Mouse (Mus musculus) heart, postnatal 10 days (tissue): ENCODE measurements at regions not wholly inside any gene's neighbourhood (a gene's known extent, or its start where the extent isn't known, plus 50 kb on each side); places are given as distances from the start of the nearest gene placed in this dataset.
"Not testable (repeated sequence)": the region's sequence is repeated elsewhere in the genome, so short reads cannot be mapped to it uniquely, and the experiment has no call there.

Source experiments
- DNase-seq, 2 experiments: peaks; one replicate each; pipeline ENCODE4 v3.0.0; 2021
- intact Hi-C: fragments of 180-260 bp; cut with DNase I; formaldehyde crosslinking; loops from one replicate; pipeline ENCODE4 v1.15.1; 2025

- intact Hi-C loops, DNase-seq: not testable (repeated sequence)
These were observed 185.8 kb upstream of the Zfp386 start for GRCm38 (mm10) chr12:115861759-115862158.

DNA sequence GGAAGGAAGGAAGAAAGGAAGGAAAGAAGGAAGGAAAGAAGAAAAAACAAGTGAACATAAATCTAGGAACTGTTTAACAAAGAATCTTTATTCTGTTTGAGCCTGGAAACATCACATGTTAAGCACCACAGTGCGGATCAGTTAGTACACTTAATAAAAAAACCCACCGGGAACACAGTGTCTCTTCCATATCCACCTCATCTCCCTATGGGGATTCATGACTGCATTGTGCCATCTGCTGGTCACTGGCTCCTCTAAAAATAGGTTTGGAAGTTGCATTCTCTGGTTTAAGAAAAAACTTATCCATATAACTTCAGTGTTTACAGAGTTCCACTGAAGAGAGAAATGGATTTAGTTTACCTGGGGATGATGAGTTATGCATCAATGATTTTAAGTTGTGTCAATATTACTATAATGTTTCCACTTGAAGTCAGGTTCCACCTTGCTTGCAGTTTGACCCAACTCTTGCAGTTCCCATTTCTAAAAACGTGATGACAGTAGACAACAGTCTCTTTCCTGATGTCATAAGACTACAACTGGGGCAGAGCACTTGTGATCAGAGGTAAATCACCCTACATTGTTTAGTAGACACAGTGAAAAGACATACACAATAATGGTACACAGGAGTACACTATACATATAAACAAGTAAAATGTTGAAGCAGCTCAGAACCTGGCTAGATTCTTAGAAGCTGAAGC, 182.3 kb upstream of the Zfp386 start:
- DNase-seq, intact Hi-C loops: not testable (repeated sequence)

DNA sequence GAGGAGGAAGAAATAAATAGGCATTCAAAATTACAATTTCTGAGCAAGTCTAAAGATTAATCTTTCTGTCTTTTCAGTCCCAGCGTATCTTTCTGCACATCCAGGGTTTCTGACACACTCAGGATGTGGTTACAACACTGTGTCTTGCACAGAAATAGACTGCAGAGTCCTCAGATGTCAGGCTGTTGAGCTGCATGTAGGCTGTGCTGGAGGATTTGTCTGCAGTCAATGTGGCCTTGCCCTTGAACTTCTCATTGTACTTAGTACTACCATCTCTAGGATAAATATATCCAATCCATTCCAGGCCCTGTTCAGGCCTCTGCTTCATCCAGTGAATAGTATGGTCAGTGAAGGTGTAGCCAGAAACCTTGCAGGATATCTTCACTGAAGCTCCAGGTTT, 178.9 kb upstream of the Zfp386 start:
- intact Hi-C loops, DNase-seq: not testable (repeated sequence)

DNA sequence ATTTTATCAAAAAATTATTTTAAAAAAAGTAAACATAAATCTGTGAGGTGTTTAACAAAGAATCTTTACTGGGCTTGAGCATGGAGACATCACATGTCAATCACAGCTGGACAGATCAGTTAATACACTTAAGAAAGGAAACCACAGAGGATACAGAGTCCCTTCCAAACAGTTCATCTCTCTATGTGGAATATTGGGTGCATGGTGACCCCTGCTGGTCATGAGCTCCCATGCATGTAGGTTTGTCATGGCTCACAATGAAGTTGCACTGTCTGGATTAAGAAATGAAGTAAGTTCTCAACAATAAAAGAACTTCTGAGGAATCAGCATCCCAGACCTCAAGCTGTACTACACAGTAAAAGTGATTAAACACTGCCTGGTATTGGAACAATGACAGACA, 175.1 kb upstream of the Zfp386 start:
- intact Hi-C loops, DNase-seq: not testable (repeated sequence)

DNA sequence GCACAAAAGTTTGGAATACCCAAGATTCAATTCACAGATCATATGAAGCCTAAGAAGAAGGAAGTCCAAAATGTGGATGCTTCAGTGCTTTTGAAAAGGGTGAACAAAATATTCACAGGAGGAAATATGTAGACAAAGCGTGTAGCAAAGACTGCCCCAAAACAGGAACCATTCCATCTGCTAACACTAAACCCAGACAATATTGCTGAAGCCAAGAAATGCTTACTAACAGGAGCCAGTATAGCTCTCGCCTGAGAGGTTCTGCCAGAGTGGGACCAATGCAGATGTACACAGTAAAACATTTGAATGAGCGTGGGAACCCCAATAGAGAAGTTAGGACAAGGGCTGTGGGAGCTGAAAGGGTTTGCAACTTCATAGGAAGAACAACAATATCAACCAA, 173.5 kb upstream of the Zfp386 start:
- intact Hi-C loops, DNase-seq: not testable (repeated sequence)

DNA sequence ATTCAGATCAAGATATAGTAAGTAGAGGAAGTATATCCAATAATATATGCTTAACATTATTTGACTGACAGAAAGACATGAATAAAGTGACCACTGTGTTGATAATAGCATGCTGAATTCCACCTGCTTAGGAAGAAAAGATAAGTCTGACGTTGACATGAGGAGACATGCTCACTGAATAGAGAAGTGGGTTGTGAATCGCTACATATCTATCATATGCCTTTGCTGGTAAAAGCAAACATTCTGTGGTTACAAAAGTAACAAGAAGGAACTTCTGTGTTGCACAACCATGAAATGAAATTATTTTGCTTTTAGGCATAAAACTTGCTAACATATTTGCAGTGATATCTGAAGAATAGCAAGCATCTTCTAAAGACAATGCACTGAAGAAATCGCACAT, 163.8 kb upstream of the Zfp386 start:
- DNase-seq: no peak
- intact Hi-C loops: no loop called here

DNA sequence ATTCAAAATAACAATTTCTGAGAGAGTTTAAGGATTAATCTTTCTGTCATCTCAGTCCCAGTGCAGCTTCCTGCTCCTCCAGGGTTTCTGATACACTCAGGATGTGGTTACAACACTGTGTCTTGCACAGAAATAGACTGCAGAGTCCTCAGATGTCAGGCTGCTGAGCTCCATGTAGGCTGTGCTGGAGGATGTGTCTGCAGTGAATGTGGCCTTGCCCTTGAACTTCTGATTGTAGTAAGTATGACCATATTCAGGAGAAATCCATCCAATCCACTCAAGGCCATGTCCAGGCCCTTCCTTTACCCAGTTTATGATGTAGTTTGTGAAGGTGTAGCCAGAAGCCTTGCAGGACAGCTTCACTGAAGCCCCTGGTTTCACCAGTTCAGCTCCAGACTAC, 159.5 kb upstream of the Zfp386 start:
- intact Hi-C loops: no loop called here
- DNase-seq: no peak

DNA sequence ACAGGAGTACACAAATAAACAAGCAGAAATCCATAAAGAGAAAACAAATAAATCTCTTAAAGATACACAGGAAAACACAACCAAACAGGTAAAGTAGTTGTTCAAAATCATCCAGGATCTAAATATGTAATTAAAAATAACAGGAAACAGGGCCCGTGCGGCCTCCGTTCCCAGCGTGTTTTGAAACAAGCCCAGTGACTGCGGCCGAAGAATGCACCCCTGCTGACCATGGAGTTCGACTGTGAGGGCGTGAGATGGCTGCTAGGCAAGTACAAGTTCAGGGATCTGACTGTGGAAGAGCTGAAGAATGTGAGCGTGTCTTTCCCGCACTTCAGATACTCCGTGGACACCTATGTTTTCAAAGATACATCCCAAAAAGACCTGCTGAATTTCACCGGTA, 154.9 kb upstream of the Zfp386 start:
- peak; percentile 4 to 9 for DNase-seq
- intact Hi-C loops: not testable (repeated sequence)

DNA sequence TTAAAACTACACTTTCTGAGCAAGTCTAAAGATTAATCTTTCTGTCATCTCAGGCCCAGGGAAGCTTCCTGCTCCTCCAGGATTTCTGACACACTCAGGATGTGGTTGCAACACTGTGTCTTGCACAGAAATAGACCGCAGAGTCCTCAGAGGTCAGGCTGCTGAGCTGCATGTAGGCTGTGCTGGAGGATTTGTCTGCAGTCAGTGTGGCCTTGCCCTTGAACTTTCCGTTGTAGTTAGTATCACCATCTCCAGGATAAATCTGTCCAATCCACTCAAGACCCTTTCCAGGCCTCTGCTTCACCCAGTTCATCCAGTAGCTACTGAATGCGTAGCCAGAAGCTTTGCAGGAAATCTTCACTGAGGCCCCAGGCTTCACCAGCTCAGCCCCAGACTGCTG, 135.3 kb upstream of the Zfp386 start:
- DNase-seq, intact Hi-C loops: not testable (repeated sequence)

DNA sequence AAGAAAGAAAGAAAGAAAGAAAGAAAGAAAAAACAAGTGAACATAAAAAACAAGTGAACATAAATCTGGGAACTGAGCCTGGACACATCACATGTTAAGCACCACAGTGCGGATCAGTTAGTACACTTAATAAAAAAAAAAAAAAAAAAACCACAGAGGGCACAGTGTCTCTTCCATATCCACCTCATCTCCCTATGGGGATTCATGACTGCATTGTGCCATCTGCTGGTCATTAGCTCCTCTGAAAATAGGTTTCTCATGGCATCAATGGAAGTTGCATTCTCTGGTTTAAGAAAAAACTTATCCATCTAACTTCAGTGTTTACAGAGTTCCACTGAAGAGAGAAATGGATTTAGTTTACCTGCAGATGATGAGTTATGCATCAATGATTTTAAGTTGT, 132.1 kb upstream of the Zfp386 start:
- intact Hi-C loops, DNase-seq: not testable (repeated sequence)

- intact Hi-C loops, DNase-seq: not testable (repeated sequence)
These were observed 127.4 kb upstream of the Zfp386 start for GRCm38 (mm10) chr12:115920119-115920518.

DNA sequence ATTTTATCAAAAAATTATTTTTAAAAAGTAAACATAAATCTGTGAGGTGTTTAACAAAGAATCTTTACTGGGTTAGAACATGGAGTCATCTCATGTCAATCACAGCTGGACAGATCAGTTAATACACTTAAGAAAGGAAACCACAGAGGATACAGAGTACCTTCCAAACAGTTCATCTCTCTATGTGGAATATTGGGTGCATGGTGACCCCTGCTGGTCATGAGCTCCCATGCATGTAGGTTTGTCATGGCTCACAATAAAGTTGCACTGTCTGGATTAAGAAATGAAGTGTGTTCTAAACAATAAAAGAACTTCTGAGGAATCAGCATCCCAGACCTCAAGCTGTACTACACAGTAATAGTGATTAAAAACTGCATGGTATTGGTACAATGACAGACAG, 123.5 kb upstream of the Zfp386 start:
- intact Hi-C loops, DNase-seq: not testable (repeated sequence)

- intact Hi-C loops, DNase-seq: not testable (repeated sequence)
These were observed 122.0 kb upstream of the Zfp386 start for GRCm38 (mm10) chr12:115925542-115925941.

GRCm38 (mm10) chr12:115952325-115952724, 95.2 kb upstream of the Zfp386 start:
- intact Hi-C loops, DNase-seq: not testable (repeated sequence)

DNA sequence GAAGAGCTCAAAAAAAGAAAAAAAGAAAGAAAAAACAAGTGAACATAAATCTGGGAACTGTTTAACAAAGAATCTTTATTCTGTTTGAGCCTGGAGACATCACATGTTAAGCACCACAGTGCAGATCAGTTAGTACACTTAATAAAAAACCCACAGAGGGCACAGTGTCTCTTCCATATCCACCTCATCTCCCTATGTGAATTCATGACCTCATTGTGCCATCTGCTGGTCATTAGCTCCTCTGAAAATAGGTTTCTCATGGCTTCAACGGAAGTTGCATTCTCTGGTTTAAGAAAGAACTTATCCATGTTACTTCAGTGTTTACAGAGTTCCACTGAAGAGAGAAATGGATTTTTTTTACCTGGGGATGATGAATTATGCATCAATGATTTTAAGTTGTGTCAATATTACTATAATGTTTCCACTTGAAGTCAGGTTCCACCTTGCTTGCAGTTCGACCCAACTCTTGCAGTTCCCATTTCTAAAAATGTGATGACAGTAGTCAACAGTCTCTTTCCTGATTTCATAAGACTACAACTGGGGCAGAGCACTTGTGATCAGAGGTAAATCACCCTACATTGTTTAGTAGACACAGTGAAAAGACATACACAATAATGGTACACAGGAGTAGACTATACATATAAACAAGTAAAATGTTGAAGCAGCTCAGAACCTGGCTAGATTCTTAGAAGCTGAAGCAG, 91.9 kb upstream of the Zfp386 start:
- intact Hi-C loops, DNase-seq: not testable (repeated sequence)

GRCm38 (mm10) chr12:115963701-115964100, 83.8 kb upstream of the Zfp386 start:
- intact Hi-C loops: not testable (repeated sequence)

GRCm38 (mm10) chr12:115967522-115967921, 80.0 kb upstream of the Zfp386 start:
- intact Hi-C loops: not testable (repeated sequence)

More at GRCm38 (mm10) chr12:115963701-115964100, 83.8 kb upstream of the Zfp386 start:
- not testable (repeated sequence) for DNase-seq

More at GRCm38 (mm10) chr12:115967522-115967921, 80.0 kb upstream of the Zfp386 start:
- not testable (repeated sequence) for DNase-seq
